Mouse (Mus musculus): ENCODE results near the gene Gle1. TPM values are rescaled to one million over a fixed set of nuclear protein-coding genes. Genes with fewer than 3 reads are reported as not detected.

The Gle1 gene
- total RNA-seq, 2 experiments from 2014 or later = 44.0 to 49.5 TPM

GRCm38 (mm10) chr2:29961246-29961645, 26.0 kb downstream of the Gle1 start:
- no peak for DNase-seq (ENCODE audit: low spot score in 2 of 2)

- peak in 1 of 2 experiments; percentile 36 for DNase-seq (ENCODE audit: low spot score in 2 of 2)
Observed at GRCm38 (mm10) chr2:29964354-29965249, 29.4 kb downstream of the Gle1 start.

- peak; percentile 98 for DNase-seq (ENCODE audit: low spot score in 2 of 2)
Observed at GRCm38 (mm10) chr2:29965250-29965843, 30.1 kb downstream of the Gle1 start, which contains the start of gene Sptan1. Gene Sptan1 (plus strand): TSS chr2:29965560.

GRCm38 (mm10) chr2:29965906-29966305, 30.7 kb downstream of the Gle1 start:
- DNase-seq (ENCODE audit: low spot score in 2 of 2) = peak; percentile 50 to 57

- no peak for DNase-seq (ENCODE audit: low spot score in 2 of 2)
Observed at GRCm38 (mm10) chr2:29966826-29967225, 31.6 kb downstream of the Gle1 start.

GRCm38 (mm10) chr2:29967768-29968167, 32.5 kb downstream of the Gle1 start:
- no peak for DNase-seq (ENCODE audit: low spot score in 2 of 2)

- DNase-seq (ENCODE audit: low spot score in 2 of 2) = no peak
Observed at GRCm38 (mm10) chr2:29968638-29969037, 33.4 kb downstream of the Gle1 start.

- peak; percentile 53 to 61 for DNase-seq (ENCODE audit: low spot score in 2 of 2)
Observed at GRCm38 (mm10) chr2:29971838-29972635, 36.8 kb downstream of the Gle1 start.

GRCm38 (mm10) chr2:29973525-29973924, 38.3 kb downstream of the Gle1 start:
- no peak for DNase-seq (ENCODE audit: low spot score in 2 of 2)

- DNase-seq (ENCODE audit: low spot score in 2 of 2) = peak in 1 of 2 experiments; percentile 47
Observed at GRCm38 (mm10) chr2:29977307-29977706, 42.1 kb downstream of the Gle1 start.

GRCm38 (mm10) chr2:29980661-29981060, 45.4 kb downstream of the Gle1 start:
- DNase-seq (ENCODE audit: low spot score in 2 of 2) = no peak

GRCm38 (mm10) chr2:29991962-29992361, 56.7 kb downstream of the Gle1 start:
- no peak for DNase-seq (ENCODE audit: low spot score in 2 of 2)

- no peak for DNase-seq (ENCODE audit: low spot score in 2 of 2)
Observed at GRCm38 (mm10) chr2:30009101-30009500, 73.9 kb downstream of the Gle1 start.

Small RNAs within 50 kb of the gene (microRNA-seq; reads per million reads assigned to microRNA genes)
- 0.50 to 0.85 reads per million in 2 experiments for gene Mir6997

Other genes starting within 250 kb of the Gle1 start
- gene Gm13420, start 183.7 kb upstream of the Gle1 start, total RNA-seq (2021) = 1 to 10 TPM; 2.1 to 2.5 TPM
- not detected for gene Gm13547, start 176.1 kb upstream of the Gle1 start, total RNA-seq (2021)
- 10 to 100 TPM; 26.5 to 27.9 TPM for gene Coq4, start 147.9 kb upstream of the Gle1 start, total RNA-seq (2021)
- gene Trub2, start 146.9 kb upstream of the Gle1 start, total RNA-seq (2021) = 10 to 100 TPM; 39.3 to 39.5 TPM
- 10 to 100 TPM; 72.1 to 75.8 TPM for gene Slc27a4, start 132.8 kb upstream of the Gle1 start, total RNA-seq (2021)
- gene Urm1, start 115.4 kb upstream of the Gle1 start, total RNA-seq (2021) = 10 to 100 TPM; 48.1 to 49.6 TPM
- gene Cercam, start 66.3 kb upstream of the Gle1 start, total RNA-seq (2021) = 1 to 10 TPM; 7.4 to 9.9 TPM
- 10 to 100 TPM; 84.6 to 94.6 TPM for gene Odf2, start 46.2 kb upstream of the Gle1 start, total RNA-seq (2021)
- gene Sptan1, start 30.1 kb downstream of the Gle1 start, total RNA-seq (2021) = 100 to 1,000 TPM; 825 to 827 TPM
- 10 to 100 TPM; 39.5 to 45.2 TPM for gene Wdr34, start 113.5 kb downstream of the Gle1 start, total RNA-seq (2021)
- gene Set, start 122.0 kb downstream of the Gle1 start, total RNA-seq (2021) = 100 to 1,000 TPM; 191 to 199 TPM
- gene Pkn3, start 142.3 kb downstream of the Gle1 start, total RNA-seq (2021) = 1 to 10 TPM; 3.8 TPM
- gene Zdhhc12, start 158.2 kb downstream of the Gle1 start, total RNA-seq (2021) = 1 to 10 TPM; 6.1 to 6.7 TPM
- 100 to 1,000 TPM; 146 to 156 TPM for gene Zer1, start 189.2 kb downstream of the Gle1 start, total RNA-seq (2021)
- gene Tbc1d13, start 198.3 kb downstream of the Gle1 start, total RNA-seq (2021) = 10 to 100 TPM; 43.7 to 50.5 TPM
- 10 to 100 TPM; 19.3 to 23.3 TPM for gene Endog, start 236.1 kb downstream of the Gle1 start, total RNA-seq (2021)
- gene Spout1, start 243.0 kb downstream of the Gle1 start, total RNA-seq (2021) = 10 to 100 TPM; 32.5 to 33.9 TPM